Mouse (Mus musculus) right cerebral cortex, adult 2 months (tissue): ENCODE measurements around the gene Klrb1f.
"Not testable (repeated sequence)": the region's sequence is repeated elsewhere in the genome, so short reads cannot be mapped to it uniquely, and the experiment has no call there.

Experiments used
- DNase-seq, 2 experiments: peaks; one replicate each; pipeline ENCODE4 v3.0.0; 2021 to 2022; ENCODE audit warnings: low spot score in 2 of 2

Klrb1f gene

GRCm38 (mm10) chr6:129048857-129049473, 3.3 kb downstream of the Klrb1f start:
- DNase-seq = no peak

- no peak for DNase-seq
Observed at GRCm38 (mm10) chr6:129049596-129050251, 4.0 kb downstream of the Klrb1f start.

- DNase-seq = no peak
Observed at GRCm38 (mm10) chr6:129051086-129051485, 5.4 kb downstream of the Klrb1f start.

GRCm38 (mm10) chr6:129051731-129052130, 6.0 kb downstream of the Klrb1f start:
- DNase-seq = no peak

GRCm38 (mm10) chr6:129056237-129056636, 10.5 kb downstream of the Klrb1f start:
- DNase-seq = no peak

GRCm38 (mm10) chr6:129058013-129058412, 12.3 kb downstream of the Klrb1f start:
- no peak for DNase-seq

GRCm38 (mm10) chr6:129065407-129065806, 19.7 kb downstream of the Klrb1f start:
- DNase-seq = no peak

- no peak for DNase-seq
Observed at GRCm38 (mm10) chr6:129065857-129066256, 20.2 kb downstream of the Klrb1f start.

GRCm38 (mm10) chr6:129066530-129066929, 20.8 kb downstream of the Klrb1f start:
- DNase-seq = no peak

- peak; percentile 30 to 32 for DNase-seq
Observed at GRCm38 (mm10) chr6:129066986-129067385, 21.3 kb downstream of the Klrb1f start.

GRCm38 (mm10) chr6:129085098-129085497, 39.4 kb downstream of the Klrb1f start:
- DNase-seq = no peak

GRCm38 (mm10) chr6:129086031-129086430, 40.3 kb downstream of the Klrb1f start:
- not testable (repeated sequence) for DNase-seq

- DNase-seq = peak; percentile 6 to 36
Observed at GRCm38 (mm10) chr6:129088161-129088560, 42.5 kb downstream of the Klrb1f start.

GRCm38 (mm10) chr6:129088596-129088995, 42.9 kb downstream of the Klrb1f start:
- not testable (repeated sequence) for DNase-seq

- peak; percentile 6 to 13 for DNase-seq
Observed at GRCm38 (mm10) chr6:129095166-129095565, 49.5 kb downstream of the Klrb1f start.

GRCm38 (mm10) chr6:129097929-129098328, 52.2 kb downstream of the Klrb1f start:
- no peak for DNase-seq

- DNase-seq = not testable (repeated sequence)
Observed at GRCm38 (mm10) chr6:129100794-129101193, 55.1 kb downstream of the Klrb1f start, which contains the start of gene Clec2e. Gene Clec2e, minus strand, starts transcription at chr6:129100913.

GRCm38 (mm10) chr6:129101604-129102003, 55.9 kb downstream of the Klrb1f start:
- no peak for DNase-seq

GRCm38 (mm10) chr6:129102858-129103555, 57.3 kb downstream of the Klrb1f start:
- DNase-seq = no peak
